Mouse (Mus musculus) mouse embryonic stem cell (cell line): Measurements from ENCODE around the gene Atl1.

ENCODE experiments used
- in situ Hi-C, 2 experiments: fragments of 300-500 bp; cut with MboI; formaldehyde crosslinking; loops; 1 replicate in 1 of 2; 3 replicates in 1 of 2; pipeline ENCODE4 v1.14.3; 2019 to 2020; ENCODE audit warnings: low sequenced_read_pairs in 2 of 2, low pct_unique_long_range_greater_than_20kb in 1 of 2, mixed read lengths in 1 of 2; ENCODE audit not compliant: unreplicated experiment in 1 of 2

Atl1 gene

GRCm38 (mm10) chr12:69917870-69918269, 25.5 kb downstream of the Atl1 start:
- in situ Hi-C loops: no loop called here

DNA sequence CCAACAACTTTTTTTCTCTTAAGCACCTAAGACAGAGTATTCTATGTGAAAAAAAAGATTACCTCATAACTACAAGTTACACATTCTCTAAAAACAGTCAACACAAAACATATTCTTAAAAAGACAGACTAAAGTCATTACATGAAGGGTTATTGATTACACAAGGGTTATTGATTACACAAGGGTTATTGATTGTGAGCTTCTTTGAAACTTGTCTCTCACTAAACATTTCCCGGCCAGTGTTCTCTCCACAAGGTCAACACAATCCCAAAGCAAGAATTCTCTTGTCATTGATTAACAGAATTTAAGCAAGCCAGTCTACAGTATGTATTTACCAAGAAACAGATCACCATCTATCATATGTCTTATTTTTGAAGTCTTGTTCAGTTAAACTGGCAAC, 29.7 kb downstream of the Atl1 start:
- in situ Hi-C loops: no loop called here

DNA sequence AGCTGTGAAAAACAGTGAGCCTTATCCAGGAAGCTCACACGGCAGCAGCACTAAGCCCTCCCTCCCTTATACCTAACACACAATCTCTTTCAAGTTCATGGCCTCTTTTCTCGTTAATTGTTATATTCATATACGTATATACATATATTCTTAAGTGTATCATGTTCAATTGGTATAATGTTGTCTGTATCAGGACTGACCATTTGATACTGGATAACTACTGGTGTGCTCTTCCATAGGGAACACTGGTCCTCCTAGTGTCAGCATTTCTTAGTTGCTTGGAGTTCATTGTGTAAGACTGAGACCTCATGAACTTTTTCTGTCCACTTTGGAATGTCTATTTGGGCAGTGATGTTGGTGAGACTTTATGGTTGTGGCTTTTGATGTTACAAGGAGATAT, 30.7 kb downstream of the Atl1 start:
- in situ Hi-C loops: no loop called here

DNA sequence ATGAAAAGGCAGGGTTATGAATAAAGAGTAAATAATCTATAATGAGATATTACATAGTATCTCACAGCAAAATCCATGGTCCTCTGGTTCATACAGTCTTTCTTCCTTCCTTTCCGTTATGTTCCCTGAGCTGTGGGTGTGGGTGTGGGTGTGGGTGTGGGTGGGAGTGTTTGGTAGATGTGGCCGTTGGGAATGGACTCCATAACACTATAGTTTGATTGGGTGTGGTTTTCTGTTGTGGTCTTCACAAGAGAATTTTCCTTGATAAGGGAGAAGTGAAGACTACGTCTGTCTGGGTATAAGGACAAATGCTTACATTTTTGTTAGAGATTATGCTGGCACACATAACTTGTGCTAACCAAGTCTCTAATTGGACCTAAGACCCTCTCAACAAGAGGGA, 31.2 kb downstream of the Atl1 start:
- in situ Hi-C loops: no loop called here

DNA sequence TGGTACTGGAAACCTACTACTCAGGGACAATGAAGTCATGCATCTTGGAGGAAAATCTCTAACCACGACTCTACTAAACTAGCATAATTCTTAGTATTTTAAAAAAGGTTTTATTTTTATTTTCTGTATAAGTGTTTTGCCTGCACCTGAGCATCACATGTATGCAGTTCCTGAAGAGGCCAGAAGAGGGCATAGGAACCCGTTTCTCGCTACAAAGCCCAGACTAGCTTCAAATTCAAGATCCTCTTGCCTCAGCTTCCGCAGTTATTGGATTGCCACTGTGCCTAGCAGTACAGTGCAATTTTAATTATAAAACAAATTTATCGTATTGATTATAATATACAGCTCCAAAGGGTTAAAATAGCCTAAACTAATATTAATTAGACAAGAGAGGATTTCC, 31.6 kb downstream of the Atl1 start:
- in situ Hi-C loops: no loop called here

GRCm38 (mm10) chr12:69926716-69927115, 34.3 kb downstream of the Atl1 start:
- in situ Hi-C loops: no loop called here

DNA sequence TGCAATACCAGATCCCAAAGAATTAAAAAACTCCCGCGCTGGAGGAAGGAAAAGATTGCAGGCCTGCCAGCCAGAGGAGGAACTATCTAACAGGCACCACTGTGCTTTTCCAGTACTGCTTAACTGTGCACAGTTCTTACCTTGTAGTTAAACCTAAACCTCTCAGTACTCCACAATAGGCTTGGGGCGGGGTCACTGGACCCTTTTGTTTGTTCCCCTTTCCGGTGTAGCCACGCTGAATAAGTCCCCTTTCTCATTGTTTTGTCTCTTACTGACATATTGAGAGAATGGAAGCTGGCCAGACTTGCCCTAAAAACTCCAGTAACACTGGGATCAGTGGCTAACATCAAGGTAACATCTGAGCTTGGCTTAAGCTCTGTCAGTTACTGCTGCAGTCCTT, 45.3 kb downstream of the Atl1 start:
- in situ Hi-C loops: no loop called here

GRCm38 (mm10) chr12:69939291-69939690, 46.9 kb downstream of the Atl1 start:
- in situ Hi-C loops: no loop called here

GRCm38 (mm10) chr12:69941655-69942329, 49.4 kb downstream of the Atl1 start:
- in situ Hi-C loops: no loop called here

DNA sequence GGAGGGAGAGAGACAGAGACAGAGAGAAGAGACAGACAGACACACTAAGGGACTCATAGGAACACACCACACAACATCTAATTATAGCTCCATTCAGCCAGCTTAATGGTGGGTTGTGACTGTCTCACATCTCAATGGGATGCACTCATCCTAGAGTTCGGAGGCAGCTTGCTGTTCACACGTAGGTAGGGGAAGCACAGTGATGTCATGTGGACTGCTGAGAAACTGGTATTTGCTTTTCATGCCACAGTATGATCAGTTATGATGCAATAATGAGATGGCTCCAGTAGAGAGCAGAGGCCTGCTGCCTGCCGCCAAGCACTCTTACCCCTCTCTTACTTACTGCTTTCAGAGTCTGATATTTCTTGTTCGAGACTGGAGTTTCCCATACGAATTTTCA, 53.4 kb downstream of the Atl1 start:
- in situ Hi-C loops: no loop called here

DNA sequence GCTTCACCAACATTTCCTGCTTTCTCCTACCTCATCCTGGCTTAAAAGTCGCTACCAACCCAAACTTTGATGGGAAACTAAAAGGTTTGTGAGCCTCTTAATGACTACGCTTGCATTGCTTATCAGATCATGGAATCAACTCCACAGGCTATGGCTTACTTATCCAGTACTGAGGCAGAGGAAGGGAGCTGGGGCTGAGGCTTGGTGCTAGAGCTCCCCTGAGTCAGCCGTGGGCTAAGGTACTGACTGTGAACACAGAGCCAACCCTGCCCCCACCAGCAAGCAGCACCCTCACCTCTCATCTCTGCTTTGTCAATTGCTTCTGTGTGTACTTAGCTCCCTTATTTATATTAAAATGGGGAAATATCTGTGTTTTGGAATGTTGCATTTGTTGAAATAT, 55.1 kb downstream of the Atl1 start:
- in situ Hi-C loops: no loop called here

DNA sequence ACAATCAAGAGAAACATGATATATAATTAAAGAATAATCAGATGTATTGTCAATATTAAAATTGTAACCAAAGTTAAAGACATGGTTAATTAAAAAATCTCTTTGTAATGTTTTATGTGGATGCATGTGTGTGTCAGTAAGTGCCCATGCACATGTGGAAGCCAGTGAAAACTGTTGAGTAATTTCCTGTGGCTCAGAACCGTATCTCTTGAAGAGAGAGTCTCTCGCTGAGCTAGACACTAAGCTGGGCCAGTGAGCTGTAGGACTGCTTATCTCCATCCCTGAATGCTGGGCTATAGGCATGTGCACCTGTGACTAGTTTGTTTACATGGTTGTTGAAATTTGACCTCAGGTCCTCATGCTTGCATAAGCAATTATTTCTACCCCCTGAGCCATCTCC, 65.0 kb downstream of the Atl1 start:
- in situ Hi-C loops: no loop called here

DNA sequence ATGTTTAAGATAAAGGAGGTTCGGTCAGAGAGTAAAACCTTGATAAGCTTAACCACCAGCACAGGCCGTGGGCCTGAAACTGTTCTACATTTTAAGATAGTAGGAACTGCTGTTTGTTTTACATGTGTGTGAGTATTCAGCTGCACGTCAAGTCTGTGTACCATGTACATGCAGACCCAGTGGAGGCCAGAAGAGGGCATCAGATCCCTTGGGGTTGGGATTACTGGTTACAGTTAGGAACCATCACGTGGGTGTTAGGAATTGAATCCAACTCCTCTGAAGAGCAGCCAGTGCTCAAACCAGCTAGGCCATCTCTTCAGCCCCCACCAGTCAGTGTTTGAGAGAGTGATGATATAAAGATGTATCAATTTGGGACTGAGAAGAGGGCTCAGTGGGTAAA, 70.1 kb downstream of the Atl1 start:
- in situ Hi-C loops: no loop called here

DNA sequence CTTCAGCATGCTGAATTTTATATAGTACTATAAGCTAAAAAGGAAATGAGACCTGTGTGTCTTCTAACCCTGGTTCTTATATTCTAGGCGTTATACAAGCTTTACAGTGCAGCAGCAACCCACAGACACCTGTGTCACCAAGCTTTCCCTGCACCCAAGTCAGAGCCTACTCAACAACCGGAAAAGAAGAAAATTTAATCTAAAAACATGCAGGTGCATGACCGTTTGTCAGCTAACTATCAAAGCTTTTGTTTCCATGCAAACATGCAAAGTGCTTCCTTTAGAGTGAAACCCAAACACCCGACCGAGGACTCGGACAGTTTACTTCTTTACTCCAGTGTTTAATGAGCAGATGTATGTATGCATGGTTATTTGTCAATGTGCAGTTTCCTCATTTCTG, 70.7 kb downstream of the Atl1 start:
- in situ Hi-C loops: no loop called here

GRCm38 (mm10) chr12:69965644-69966043, 73.2 kb downstream of the Atl1 start:
- in situ Hi-C loops: no loop called here

DNA sequence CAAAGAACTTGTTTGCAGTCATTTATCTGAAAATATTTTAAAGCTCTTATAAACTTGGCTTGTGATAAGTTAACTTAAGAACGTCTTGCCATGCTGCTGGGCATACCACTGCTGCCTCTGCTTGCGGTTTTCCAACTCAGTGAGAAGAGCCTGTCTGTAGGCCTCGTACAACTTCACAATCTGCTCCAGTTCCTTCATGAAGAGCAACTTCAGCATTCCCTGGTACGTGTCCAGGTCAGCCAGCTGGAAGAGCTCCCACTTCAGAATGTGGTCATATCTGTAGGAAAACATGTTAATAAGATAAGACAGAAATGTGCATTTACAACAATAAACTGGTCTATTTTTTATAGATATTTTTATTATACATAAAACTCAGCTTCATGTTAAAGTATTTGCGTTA, 73.7 kb downstream of the Atl1 start:
- in situ Hi-C loops: no loop called here

DNA sequence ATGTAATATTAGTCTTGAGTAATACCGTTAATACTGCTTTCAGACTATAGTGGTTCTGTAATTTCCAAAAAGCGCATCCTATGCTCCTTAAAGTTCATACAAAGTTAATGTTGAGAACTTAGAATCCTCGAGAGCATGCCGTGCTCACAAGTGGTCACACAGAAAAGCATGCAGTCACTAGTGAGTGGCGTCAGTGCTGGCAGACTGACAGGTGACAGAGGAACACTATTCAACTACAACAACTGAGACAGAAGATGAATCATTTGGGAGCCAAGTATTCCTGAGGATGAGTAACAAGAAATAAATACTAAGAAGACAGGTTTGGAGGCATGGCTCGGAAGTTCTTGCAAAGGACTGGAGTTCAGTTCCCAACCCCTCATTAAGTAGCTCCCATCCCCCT, 74.7 kb downstream of the Atl1 start:
- in situ Hi-C loops: no loop called here

GRCm38 (mm10) chr12:69968154-69968553, 75.7 kb downstream of the Atl1 start:
- in situ Hi-C loops: no loop called here

DNA sequence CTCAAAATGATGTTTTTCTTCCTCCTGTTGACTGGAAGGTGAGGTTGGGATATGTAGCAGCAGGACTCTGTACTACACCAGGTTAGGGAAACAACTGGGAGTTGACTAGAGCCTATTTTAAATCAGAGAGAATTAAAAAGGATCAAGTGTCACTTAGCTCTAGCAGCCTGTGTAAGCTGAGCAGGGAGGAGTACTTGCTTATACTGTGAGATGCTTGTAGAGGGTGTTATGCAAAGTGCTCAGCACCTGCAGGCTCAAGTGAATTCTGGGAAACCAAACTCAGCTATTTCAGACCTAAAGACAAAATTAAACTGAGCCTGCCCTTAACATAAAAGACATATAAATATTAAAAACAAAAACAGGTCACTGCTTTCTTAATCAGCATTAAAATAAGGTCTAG, 81.3 kb downstream of the Atl1 start:
- in situ Hi-C loops: no loop called here

- in situ Hi-C loops: no loop called here
These were observed 84.3 kb downstream of the Atl1 start for GRCm38 (mm10) chr12:69976688-69977087.
